Mouse (Mus musculus): ENCODE results near the gene Rbm25.

The Rbm25 gene

GRCm38 (mm10) chr12:83643116-83643515 is 12.1 kb downstream of the Rbm25 start:
- in situ Hi-C loops (cut with MboI, MseI): loop anchor here (5.0 kb wide), 1 partner anchor 34 kb away; no protein-coding TSS in a partner anchor

GRCm38 (mm10) chr12:83650346-83650745 is 19.3 kb downstream of the Rbm25 start:
- in situ Hi-C loops (cut with MboI, MseI): no loop called here

GRCm38 (mm10) chr12:83651414-83651813 is 20.4 kb downstream of the Rbm25 start:
- in situ Hi-C loops (cut with MboI, MseI): no loop called here

- in situ Hi-C loops (cut with MboI, MseI): no loop called here
These were observed 54.4 kb downstream of the Rbm25 start for GRCm38 (mm10) chr12:83685466-83685865.

- in situ Hi-C loops (cut with MboI, MseI): no loop called here
These were observed 55.7 kb downstream of the Rbm25 start for GRCm38 (mm10) chr12:83686575-83687350.

GRCm38 (mm10) chr12:83687934-83688315 is 56.9 kb downstream of the Rbm25 start, which contains the start of gene Psen1:
TSS of gene Psen1 (plus strand) at chr12:83688152.
- in situ Hi-C loops (cut with MboI, MseI): no loop called here

- in situ Hi-C loops (cut with MboI, MseI): no loop called here
These were observed 57.5 kb downstream of the Rbm25 start for GRCm38 (mm10) chr12:83688316-83689086.

GRCm38 (mm10) chr12:83689087-83689432 is 58.0 kb downstream of the Rbm25 start:
- in situ Hi-C loops (cut with MboI, MseI): no loop called here

- in situ Hi-C loops (cut with MboI, MseI): no loop called here
These were observed 63.0 kb downstream of the Rbm25 start for GRCm38 (mm10) chr12:83694011-83694410.

GRCm38 (mm10) chr12:83694669-83695068 is 63.6 kb downstream of the Rbm25 start:
- in situ Hi-C loops (cut with MboI, MseI): no loop called here

- in situ Hi-C loops (cut with MboI, MseI): no loop called here
These were observed 67.6 kb downstream of the Rbm25 start for GRCm38 (mm10) chr12:83698637-83699036.

GRCm38 (mm10) chr12:83701608-83702007 is 70.6 kb downstream of the Rbm25 start:
- in situ Hi-C loops (cut with MboI, MseI): no loop called here

GRCm38 (mm10) chr12:83702796-83703195 is 71.8 kb downstream of the Rbm25 start:
- in situ Hi-C loops (cut with MboI, MseI): no loop called here

GRCm38 (mm10) chr12:83706951-83707350 is 75.9 kb downstream of the Rbm25 start:
- in situ Hi-C loops (cut with MboI, MseI): no loop called here

- in situ Hi-C loops (cut with MboI, MseI): no loop called here
These were observed 77.4 kb downstream of the Rbm25 start for GRCm38 (mm10) chr12:83708160-83709092.

- in situ Hi-C loops (cut with MboI, MseI): loop anchor here (5.0 kb wide), 1 partner anchor 57 kb away; no protein-coding TSS in a partner anchor
These were observed 78.9 kb downstream of the Rbm25 start for GRCm38 (mm10) chr12:83709934-83710333.

- in situ Hi-C loops (cut with MboI, MseI): loop anchor here (5.0 kb wide), 1 partner anchor 54 kb away; no protein-coding TSS in a partner anchor
These were observed 82.7 kb downstream of the Rbm25 start for GRCm38 (mm10) chr12:83713749-83714148.

GRCm38 (mm10) chr12:83716416-83717184 is 85.6 kb downstream of the Rbm25 start:
- in situ Hi-C loops (cut with MboI, MseI): loop anchor here (5.0 kb wide), 1 partner anchor 221 kb away; no protein-coding TSS in a partner anchor

- in situ Hi-C loops (cut with MboI, MseI): loop anchor here (5.0 kb wide), 1 partner anchor 218 kb away; no protein-coding TSS in a partner anchor
These were observed 88.4 kb downstream of the Rbm25 start for GRCm38 (mm10) chr12:83719431-83719830.

- in situ Hi-C loops (cut with MboI, MseI): no loop called here
These were observed 90.2 kb downstream of the Rbm25 start for GRCm38 (mm10) chr12:83721281-83721680.

GRCm38 (mm10) chr12:83723037-83723436 is 92.0 kb downstream of the Rbm25 start:
- in situ Hi-C loops (cut with MboI, MseI): no loop called here
